Mouse (Mus musculus): ENCODE data around the gene Pros1.

Pros1 gene

GRCm38 (mm10) chr16:62860140-62860539 is 6.0 kb downstream of the Pros1 start:
- no peak for DNase-seq (ENCODE audit: low read depth)

- DNase-seq (ENCODE audit: low read depth), result no peak
Measured at GRCm38 (mm10) chr16:62861455-62861854, 7.3 kb downstream of the Pros1 start.

GRCm38 (mm10) chr16:62872688-62873117 is 18.6 kb downstream of the Pros1 start:
- DNase-seq (ENCODE audit: low read depth), result no peak

DNA sequence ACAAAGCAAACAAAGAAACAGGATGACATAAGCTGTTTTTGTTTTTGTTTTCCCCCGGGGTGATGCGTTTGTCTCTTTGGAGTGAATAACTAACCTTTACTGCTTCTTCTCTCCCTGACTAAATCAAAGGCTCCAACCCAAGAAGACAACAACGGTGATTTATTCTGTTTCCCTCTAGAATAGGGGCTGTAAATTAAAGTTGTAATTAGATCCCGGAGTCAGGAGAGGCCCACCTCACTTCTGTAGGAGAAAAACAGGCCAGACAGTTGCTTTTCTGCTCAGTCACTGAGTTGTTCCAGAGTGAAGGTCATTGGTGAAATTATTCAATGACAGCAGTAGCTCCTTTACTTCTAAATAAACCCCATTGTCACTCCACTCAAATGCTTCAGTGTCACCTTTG is 19.1 kb downstream of the Pros1 start:
- no peak for DNase-seq (ENCODE audit: low read depth)

GRCm38 (mm10) chr16:62874065-62874464 is 20.0 kb downstream of the Pros1 start:
- no peak for DNase-seq (ENCODE audit: low read depth)

DNA sequence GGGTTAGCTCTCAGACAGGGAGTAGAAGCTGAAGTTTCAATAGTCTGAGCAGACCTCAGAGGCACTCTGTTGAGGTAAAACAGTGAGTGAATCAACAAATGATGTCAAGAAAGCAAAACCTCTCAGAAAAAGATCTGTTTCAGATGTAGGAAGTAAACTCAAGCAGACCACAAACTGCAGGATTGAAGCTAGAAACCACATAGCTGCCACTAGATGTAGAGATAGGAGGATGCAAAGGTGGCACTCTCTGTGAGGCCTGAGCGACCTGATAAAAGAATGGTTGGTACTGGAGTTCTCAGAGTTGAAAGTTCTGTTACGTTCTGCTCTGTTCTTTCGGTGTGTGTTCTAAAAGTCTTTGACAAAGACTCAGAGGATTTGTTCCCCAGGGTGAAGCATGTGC is 41.7 kb downstream of the Pros1 start:
- no peak for DNase-seq (ENCODE audit: low read depth)

- DNase-seq (ENCODE audit: low read depth), result no peak
Measured at GRCm38 (mm10) chr16:62911364-62911763, 57.3 kb downstream of the Pros1 start.

DNA sequence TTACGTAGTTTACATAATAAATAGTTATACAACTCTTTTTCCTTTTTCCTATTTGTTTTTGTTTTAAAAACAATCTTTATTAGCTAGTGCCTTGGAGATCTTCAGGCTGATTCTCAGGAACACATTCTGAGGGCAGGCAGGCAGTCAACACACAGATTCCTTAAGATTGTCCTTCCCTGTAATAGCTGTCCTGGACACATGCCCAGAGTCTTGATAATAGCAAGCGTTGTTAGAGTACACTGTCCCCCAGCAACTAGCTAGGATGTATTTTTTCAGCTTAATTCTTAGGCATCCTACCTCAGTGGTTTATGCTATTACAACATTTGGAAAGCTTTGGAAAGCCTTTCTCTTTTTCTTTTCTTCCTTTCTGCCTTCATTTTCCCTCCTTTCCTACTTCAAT is 58.1 kb downstream of the Pros1 start:
- no peak for DNase-seq (ENCODE audit: low read depth)

DNA sequence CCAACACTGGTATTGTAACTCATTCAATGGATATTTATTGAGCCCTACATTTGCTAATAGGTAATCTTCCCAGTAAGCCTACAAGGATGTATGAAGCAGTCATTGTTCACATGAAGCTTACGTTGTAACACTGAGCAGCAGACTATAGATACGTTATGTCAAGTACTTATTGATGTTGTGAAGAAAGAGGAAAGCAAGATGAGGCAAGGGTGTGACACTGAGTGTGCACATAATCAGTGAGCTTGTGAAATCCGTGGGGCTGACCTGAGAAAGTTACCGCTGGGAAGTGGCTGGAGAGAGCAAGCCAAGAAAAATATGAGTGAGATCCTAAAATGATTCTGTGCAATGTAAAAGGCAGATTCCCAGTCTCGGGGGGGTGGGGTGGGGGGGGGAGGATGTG is 61.4 kb downstream of the Pros1 start:
- DNase-seq (ENCODE audit: low read depth), result no peak

GRCm38 (mm10) chr16:62922245-62922644 is 68.1 kb downstream of the Pros1 start:
- no peak for DNase-seq (ENCODE audit: low read depth)

DNA sequence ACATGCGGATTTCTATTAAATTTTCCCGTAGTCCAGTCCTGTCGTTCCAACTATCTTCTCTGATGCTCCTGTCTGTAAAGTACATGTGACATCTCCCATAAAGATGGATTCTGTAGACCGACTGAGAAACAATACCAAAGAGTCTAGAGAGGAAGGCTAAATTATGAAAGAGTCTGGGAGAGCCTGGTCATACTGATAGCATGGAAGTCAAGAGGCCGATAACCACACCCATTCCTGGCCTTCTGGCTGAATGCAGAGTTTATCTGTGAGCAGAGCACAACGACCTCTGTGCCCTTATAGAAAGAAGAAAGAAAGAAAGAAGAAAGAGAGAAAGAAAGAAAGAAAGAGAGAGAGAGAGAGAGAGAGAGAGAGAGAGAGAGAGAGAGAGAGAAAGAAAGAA is 77.2 kb downstream of the Pros1 start:
- no peak for DNase-seq (ENCODE audit: low read depth)

GRCm38 (mm10) chr16:62936316-62936715 is 82.2 kb downstream of the Pros1 start:
- no peak for DNase-seq (ENCODE audit: low read depth)

GRCm38 (mm10) chr16:62940388-62941003 is 86.4 kb downstream of the Pros1 start:
- peak; percentile 40 for DNase-seq (ENCODE audit: low read depth)

GRCm38 (mm10) chr16:62941763-62942162 is 87.7 kb downstream of the Pros1 start:
- no peak for DNase-seq (ENCODE audit: low read depth)

DNA sequence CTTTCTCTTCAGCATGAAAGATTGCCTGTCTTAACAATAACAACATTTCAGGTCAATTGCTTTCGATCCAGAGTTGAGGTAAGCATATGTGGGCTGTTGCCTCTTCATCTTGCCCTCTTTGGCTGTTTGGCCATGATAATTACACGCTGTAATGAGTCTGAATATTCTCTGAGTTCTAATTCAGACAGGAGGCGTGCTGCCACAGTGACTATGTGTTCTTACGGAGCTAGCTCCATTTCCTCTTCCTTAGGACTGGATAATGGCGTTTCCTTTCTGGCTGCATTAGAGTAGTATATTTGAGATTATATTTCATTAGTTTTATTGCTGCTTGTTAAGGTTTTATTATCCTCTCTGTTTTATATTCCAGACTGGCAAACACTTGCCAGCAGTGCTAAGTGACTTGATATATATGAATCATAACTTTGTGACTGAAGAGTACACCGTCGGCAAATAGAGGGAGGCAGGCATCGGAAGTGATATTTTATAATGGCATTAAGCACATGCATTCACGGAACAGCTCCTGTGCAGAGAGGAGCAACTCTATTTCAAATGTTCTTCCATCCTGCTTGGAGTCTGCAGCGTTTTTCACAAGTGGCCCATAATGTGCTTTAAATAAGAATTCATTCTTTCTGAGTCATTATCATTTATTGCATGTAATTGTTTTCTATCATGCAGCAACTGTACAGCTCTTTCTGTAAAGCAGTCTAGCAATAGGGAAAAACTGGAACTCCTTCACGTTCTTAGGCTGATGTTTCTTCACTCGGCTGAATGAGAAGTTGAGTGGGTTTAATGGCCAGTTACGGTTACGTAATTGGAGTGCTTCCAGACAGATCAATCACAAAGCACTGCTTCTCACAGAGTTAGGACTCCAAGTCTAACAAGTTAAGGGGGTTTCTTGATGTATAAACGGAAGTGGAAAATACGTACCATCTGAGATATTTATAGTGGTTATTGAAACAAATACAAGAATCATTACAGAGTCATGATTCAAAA is 88.6 kb downstream of the Pros1 start:
- no peak for DNase-seq (ENCODE audit: low read depth)

GRCm38 (mm10) chr16:62958485-62958884 is 104.4 kb downstream of the Pros1 start:
- no peak for DNase-seq (ENCODE audit: low read depth)

DNA sequence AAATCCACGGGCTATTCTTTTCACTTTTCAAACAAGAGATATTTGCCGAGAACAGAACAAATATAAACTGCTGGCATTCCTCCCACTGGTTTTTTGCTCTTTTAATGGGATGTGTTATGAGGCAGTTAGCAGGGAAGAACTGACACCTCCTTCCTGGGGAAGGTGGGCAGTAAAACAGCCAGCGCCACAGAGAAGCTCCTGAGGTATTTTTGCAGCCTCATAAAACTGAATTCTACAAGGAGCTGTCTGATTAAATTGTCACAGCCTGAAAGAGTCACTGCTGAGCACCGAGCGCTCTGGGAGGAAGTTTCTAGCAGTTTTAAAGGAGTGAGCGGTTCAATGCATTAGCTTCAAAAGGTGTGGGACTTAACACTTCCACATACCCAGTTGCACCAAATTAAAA is 110.3 kb downstream of the Pros1 start:
- no peak for DNase-seq (ENCODE audit: low read depth)

GRCm38 (mm10) chr16:62971673-62972332 is 117.7 kb downstream of the Pros1 start:
- DNase-seq (ENCODE audit: low read depth), result no peak

DNA sequence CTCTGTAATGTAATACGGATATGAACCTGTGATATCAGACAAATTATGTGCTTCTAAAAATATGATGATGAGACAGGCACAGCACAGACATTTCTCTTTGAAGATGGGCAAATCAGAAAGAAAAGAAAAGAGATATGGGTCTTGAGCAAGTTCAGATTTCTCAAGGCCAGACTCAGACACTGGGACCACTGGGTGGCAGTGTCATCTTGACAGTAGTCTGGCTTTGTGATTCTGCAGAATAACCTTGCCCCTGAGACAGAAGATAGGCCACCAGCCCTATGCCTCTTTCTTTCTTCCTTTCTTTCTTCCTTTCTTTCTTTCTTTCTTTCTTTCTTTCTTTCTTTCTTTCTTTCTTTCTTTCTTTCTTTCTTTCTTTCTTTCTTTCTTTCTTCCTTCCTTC is 120.8 kb downstream of the Pros1 start:
- no peak for DNase-seq (ENCODE audit: low read depth)

Measured in c-Kit-positive CD71-positive TER-119-negative erythroid progenitor cells, embryonic 14.5 days (primary cell).